Mouse (Mus musculus): ENCODE data around the gene Farsa.
"Not testable (repeated sequence)": the region's sequence is repeated elsewhere in the genome, so short reads cannot be mapped to it uniquely, and the experiment has no call there.

Farsa gene

DNA sequence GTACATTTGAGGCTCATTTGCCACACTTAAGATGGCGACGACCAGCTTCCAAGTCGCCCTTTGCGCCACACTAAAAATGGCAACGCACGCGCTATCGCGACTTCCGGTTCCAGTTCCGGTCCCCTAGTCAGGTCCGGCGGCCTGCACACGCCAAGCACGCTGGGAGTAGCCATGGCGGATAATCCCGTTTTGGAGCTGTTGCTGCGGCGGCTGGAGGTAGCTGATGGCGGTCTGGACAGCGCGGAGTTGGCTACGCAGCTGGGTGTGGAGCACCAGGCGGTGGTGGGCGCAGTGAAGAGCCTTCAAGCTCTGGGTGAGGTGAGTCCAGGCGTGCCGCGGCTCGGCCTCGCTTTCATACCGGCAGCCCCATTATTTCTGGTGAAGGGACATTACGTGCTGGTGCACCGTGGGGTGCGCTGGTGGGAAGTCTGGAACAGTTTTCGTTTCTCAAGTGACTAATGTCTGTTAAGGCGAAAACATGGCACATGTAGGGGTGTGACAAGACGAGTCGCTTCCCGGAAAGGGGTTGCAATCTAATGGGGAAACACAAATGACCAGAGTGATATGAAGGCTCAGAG, at the start of gene Farsa:
Gene Farsa (plus strand): TSS at position 126 of the 578 bp plus-strand sequence.
- in situ Hi-C loops (cut with MboI) = no loop called here

DNA sequence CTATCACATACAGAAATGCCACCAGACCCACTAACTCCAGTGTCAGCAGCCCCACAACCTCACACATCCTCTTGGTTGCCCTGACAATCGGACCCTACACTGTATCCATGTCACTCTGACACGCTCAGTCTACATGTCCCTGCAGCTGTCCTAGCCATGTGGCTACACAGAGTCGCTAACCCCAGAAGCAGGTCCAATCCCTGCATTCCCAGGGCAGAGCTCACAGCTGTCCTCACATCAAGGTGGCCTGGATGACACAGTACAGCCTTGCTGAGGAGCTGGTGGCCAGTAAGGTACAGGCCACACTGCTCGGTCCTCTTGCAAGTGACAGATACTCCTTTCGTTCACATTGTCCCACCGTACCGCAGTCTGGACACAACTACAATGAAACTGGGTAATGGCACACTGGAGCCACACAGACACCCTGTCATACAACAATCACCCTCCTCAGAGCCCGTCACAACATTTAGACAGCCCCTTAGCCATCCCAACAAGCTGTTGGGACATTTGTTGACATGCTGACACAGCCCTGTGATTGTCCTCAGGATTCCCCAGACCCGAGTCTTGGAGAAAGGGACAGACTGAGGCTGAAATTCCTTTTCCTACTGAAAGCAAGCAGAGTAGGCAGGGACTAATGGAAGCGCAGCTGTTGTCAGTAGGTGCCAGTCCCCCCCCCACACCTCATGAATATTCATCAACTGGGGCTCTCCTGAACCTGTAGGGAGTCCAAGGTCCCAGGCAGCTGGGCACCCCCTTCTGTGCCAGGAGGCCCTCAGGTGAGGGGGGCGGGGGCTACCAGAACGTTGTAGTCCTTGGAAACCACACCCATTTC, 47.5 kb upstream of the Farsa start:
- in situ Hi-C loops (cut with MboI) = no loop called here

GRCm38 (mm10) chr8:84809941-84810280, 46.9 kb upstream of the Farsa start:
- in situ Hi-C loops (cut with MboI) = loop anchor here (5.0 kb wide), 1 partner anchor 103 kb away; no protein-coding TSS in a partner anchor

GRCm38 (mm10) chr8:84810896-84811295, 45.9 kb upstream of the Farsa start:
- in situ Hi-C loops (cut with MboI) = loop anchor here (5.0 kb wide), 1 partner anchor 104 kb away; no protein-coding TSS in a partner anchor

DNA sequence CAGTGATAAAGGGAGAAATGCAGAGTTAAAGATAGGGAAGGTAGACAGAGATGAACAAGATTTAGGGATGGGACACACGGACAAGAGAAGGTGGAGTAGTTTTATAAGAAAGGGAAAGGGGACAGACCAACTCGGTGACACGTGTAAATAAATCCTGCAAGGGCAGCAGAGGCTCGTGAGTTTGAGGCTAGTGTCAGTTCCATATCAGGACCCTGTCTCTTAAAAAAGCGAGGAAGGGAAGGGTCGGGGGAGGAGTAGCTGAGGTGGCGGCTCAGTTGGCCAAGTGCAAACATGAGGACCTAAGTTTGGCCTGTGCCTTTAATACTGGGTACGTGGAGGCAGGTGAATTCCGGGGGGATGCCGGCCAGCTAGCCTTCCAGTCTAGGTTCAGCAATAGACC, 45.5 kb upstream of the Farsa start:
- in situ Hi-C loops (cut with MboI) = loop anchor here (5.0 kb wide), 1 partner anchor 104 kb away; no protein-coding TSS in a partner anchor

DNA sequence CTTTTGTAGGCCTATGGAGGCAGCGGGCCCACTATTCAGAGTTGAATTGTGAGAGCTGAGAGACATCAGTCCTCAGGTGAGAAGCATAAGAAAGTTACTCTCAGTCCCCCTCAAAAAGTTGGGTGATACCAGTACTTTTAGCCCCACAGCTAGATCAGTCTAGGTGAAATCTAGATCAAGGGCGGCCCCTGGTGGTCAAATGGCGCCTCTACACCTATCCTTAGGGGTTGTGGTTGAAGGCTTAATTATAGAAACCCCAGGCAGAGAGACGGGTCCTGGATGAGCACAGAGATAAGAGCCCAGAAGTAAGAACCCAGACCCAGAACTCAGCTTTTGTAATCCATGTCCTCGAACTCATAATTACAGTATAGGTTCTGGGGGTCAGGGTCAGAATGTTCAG, 43.7 kb upstream of the Farsa start:
- in situ Hi-C loops (cut with MboI) = loop anchor here (5.0 kb wide), 1 partner anchor 106 kb away; no protein-coding TSS in a partner anchor

- in situ Hi-C loops (cut with MboI) = loop anchor here (5.0 kb wide), 1 partner anchor 107 kb away; no protein-coding TSS in a partner anchor
Observed at GRCm38 (mm10) chr8:84813830-84814229, 43.0 kb upstream of the Farsa start.

DNA sequence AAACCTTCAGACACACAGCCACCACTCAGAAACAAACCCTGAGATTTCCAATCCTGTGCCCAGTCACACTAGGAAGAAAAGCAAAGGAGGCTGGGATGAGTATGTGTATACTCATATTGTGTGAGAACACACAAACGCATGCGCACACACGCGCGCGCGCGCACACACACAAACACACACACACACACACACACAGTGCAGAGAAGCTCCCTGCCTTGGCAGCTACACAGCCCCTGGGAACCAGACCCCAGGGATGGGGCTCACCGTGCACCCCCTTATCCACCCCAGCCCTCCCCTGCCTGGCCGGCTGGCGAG, 42.6 kb upstream of the Farsa start:
- in situ Hi-C loops (cut with MboI) = loop anchor here (5.0 kb wide), 1 partner anchor 107 kb away; no protein-coding TSS in a partner anchor

DNA sequence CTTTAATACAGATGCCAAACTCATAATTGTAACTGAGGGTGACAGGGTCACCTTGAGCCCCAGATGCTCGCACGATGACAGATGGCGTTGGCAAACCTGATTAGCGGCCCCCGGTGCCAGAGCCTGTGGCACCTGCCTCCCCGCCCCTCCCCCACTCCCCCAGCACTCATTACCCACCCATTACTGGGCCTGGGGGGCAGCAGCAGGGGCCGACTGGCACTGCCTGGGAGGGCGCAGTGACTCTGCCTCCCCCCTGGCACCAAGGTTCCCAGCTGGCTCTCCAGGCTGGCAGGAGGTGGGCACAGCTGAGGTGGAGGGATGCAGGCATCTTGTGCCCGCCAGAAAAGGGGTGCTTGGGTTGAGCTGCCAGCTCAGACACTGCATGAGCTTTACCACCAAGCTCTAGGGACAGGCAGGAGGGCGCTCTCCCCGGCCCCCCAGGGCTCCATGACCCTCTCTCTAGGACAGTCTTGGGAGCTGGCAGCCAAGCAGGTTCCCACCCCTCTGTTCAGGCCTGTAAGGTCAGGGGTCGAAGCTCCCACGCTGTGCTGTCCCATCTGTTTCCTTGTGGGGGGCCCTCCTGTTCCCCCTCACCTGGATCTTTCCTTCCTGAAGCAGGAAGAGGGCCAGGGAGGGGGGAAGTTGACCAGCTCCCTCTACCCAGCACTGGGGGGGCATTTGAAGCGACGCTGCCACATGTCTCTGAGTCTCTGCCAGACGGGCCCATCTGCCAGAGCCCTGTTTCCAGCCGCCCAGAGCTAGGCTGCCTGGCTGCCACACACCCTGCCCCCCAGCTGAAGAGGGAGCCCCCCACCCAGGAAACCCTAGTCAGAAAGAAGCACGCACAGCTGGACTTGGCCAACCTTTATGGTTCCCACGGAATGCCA, 42.0 kb upstream of the Farsa start:
- in situ Hi-C loops (cut with MboI) = loop anchor here (5.0 kb wide), 1 partner anchor 107 kb away; no protein-coding TSS in a partner anchor

- in situ Hi-C loops (cut with MboI) = no loop called here
Observed at GRCm38 (mm10) chr8:84815547-84815946, 41.2 kb upstream of the Farsa start.

- in situ Hi-C loops (cut with MboI) = no loop called here
Observed at GRCm38 (mm10) chr8:84816117-84816516, 40.7 kb upstream of the Farsa start.

- in situ Hi-C loops (cut with MboI) = no loop called here
Observed at GRCm38 (mm10) chr8:84822723-84823122, 34.1 kb upstream of the Farsa start, which contains the start of gene Dand5. TSS of gene Dand5 (minus strand) at chr8:84822823.

GRCm38 (mm10) chr8:84823653-84824052, 33.1 kb upstream of the Farsa start:
- in situ Hi-C loops (cut with MboI) = no loop called here

- in situ Hi-C loops (cut with MboI) = no loop called here
Observed at GRCm38 (mm10) chr8:84825636-84826035, 31.2 kb upstream of the Farsa start.

DNA sequence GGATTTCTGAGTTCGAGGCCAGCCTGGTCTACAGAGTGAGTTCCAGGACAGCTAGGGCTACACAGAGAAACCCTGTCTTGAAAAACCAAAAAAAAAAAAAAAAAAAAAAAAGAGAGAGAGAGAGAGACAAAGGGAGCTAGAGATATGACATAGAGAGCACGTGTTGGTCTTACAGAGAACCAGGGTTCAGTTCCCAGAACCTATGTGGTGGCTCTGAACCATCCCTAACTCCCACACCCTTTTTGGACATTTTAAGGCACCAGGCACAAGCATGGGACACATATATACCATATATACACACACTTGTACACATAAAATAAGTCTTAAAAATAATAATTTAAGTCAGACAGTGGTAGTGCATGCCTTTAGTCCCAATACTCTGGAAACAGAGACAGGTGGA, 30.3 kb upstream of the Farsa start:
- in situ Hi-C loops (cut with MboI) = not testable (repeated sequence)

DNA sequence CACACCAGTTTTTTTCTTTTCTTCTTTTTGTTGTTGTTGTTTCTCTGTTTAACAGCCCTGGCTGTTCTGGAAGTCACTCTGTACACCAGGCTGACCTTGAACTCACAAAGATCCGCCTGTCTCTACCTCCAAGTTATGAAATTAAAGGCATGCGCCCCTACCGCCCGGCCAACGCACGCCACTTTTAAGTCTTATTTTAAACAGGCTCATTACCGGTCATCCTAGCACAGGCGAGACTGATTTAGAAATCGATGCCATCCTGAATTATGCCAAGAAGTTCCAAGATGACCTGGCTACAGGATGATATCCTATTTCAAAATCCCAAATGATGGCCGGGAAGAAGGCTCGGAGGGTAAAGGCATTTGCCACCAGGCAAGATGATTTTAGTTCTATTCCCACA, 25.3 kb upstream of the Farsa start, which contains the start of gene Gadd45gip1:
Gene Gadd45gip1 (plus strand): TSS at position 33 of the 400 bp plus-strand sequence.
- in situ Hi-C loops (cut with MboI) = no loop called here

- in situ Hi-C loops (cut with MboI) = no loop called here
Observed at GRCm38 (mm10) chr8:84832034-84832717, 24.6 kb upstream of the Farsa start.

GRCm38 (mm10) chr8:84832759-84833742, 23.7 kb upstream of the Farsa start:
- in situ Hi-C loops (cut with MboI) = no loop called here

DNA sequence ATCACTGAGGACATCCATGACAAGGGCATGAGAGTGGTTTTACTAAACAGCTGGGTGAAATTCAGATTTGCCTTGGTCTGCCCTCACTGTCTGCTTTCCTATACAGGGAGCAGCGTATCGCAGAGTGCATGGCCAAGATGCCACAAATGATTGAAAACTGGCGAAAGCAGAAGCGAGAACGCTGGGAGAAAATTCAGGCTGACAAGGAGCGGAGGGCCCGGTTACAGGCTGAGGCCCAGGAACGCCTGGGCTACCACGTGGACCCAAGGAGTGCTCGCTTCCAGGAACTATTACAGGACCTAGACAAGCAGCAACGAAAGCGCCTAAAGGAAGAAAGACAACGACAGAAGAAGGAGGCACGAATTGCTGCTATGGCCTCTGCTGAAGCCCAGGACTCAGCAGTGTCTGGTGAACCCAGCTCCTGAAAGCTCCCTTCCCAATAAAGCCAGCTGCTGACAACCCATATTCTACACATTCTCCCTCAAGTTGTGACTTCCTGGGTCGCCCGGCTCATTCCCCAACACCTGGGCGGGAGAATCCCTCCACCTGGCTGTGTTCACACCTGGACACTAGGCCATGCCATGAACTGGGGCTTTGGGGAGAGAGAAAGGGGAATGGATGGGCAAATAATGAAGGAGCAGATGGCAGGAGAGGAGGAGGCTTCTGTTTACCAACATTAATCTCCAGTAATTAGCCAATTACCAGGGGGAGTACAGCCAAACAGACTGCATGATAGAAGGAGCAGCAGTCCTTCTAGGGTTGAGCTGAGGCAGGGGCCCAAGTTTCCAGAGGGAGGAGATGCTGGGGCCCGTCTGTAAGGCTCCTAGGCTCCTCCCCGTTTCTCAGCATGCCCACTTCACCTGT, 22.6 kb upstream of the Farsa start:
- in situ Hi-C loops (cut with MboI) = no loop called here
